Mouse (Mus musculus) adipocyte (in vitro differentiated cells): ENCODE results near the gene Cox6b1.

ENCODE experiments used
- DNase-seq: peaks from one replicate; pipeline ENCODE4 v3.0.0-alpha.2; 2016; ENCODE audit warnings: low spot score

The Cox6b1 gene

GRCm38 (mm10) chr7:30585170-30585569 is 40.8 kb downstream of the Cox6b1 start:
- DNase-seq: no peak

GRCm38 (mm10) chr7:30584339-30584738 is 41.6 kb downstream of the Cox6b1 start:
- no peak for DNase-seq

- DNase-seq: no peak
These were observed 44.4 kb downstream of the Cox6b1 start for GRCm38 (mm10) chr7:30581547-30581946.

GRCm38 (mm10) chr7:30579950-30580349 is 46.0 kb downstream of the Cox6b1 start:
- no peak for DNase-seq

- DNase-seq: peak; percentile 67
These were observed 53.0 kb downstream of the Cox6b1 start for GRCm38 (mm10) chr7:30572969-30573368.

- no peak for DNase-seq
These were observed 53.6 kb downstream of the Cox6b1 start for GRCm38 (mm10) chr7:30572389-30572788.

- DNase-seq: no peak
These were observed 58.4 kb downstream of the Cox6b1 start for GRCm38 (mm10) chr7:30567555-30567954.
